Mouse (Mus musculus) C2C12 (cell line): Measurements from ENCODE around the gene Ttc23. TPM values are rescaled to one million over a fixed set of nuclear protein-coding genes. Genes with fewer than 3 reads are reported as not detected.

ENCODE experiments used
- H3K27me3 ChIP-seq: one replicate; pipeline ENCODE4 v1.6.1; 2011; ENCODE audit not compliant: control insufficient read depth, insufficient read depth, insufficient read length
- H3K36me3 ChIP-seq: one replicate; pipeline ENCODE4 v1.6.1; 2011; ENCODE audit not compliant: control insufficient read depth, insufficient read depth
- H3K4me3 ChIP-seq: one replicate; pipeline ENCODE4 v1.5.1; 2011; ENCODE audit warnings: mild to moderate bottlenecking, control low read depth; ENCODE audit not compliant: poor library complexity, insufficient read depth, severe bottlenecking
- H3K79me2 ChIP-seq: one replicate; pipeline ENCODE4 v1.6.1; 2011; ENCODE audit not compliant: control insufficient read depth, insufficient read depth
- H3K79me3 ChIP-seq: one replicate; pipeline ENCODE4 v1.6.1; 2011; ENCODE audit warnings: low read depth, control low read depth
- H3ac ChIP-seq: one replicate; pipeline ENCODE3; 2011; ENCODE audit warnings: low read depth; ENCODE audit not compliant: control insufficient read depth, insufficient read length
- CEBPB ChIP-seq: IDR thresholded peaks from one replicate; pipeline ENCODE4 v1.6.1; 2011; ENCODE audit warnings: low read depth, mild to moderate bottlenecking, control low read depth, moderate library complexity
- CTCF ChIP-seq: IDR thresholded peaks from one replicate; pipeline ENCODE4 v1.5.1; 2011; ENCODE audit not compliant: control insufficient read depth, insufficient read depth, insufficient read length
- FOSL1 ChIP-seq: IDR thresholded peaks from one replicate; pipeline ENCODE4 v1.8.0; 2011; ENCODE audit warnings: mild to moderate bottlenecking, low read length; ENCODE audit not compliant: poor library complexity, insufficient read depth, severe bottlenecking
- MAX ChIP-seq: IDR thresholded peaks from one replicate; pipeline ENCODE4 v1.6.1; 2011; ENCODE audit warnings: mild to moderate bottlenecking, control low read depth
- MYOD1 ChIP-seq: IDR thresholded peaks from one replicate; pipeline ENCODE4 v1.6.1; 2011; ENCODE audit warnings: low read depth; ENCODE audit not compliant: control insufficient read depth, insufficient read length
- MYOG ChIP-seq: IDR thresholded peaks from one replicate; pipeline ENCODE4 v1.6.1; 2011; ENCODE audit not compliant: control insufficient read depth, insufficient read length; ENCODE audit errors: extremely low read depth
- USF1 ChIP-seq: IDR thresholded peaks from one replicate; pipeline ENCODE4 v1.6.1; 2011; ENCODE audit warnings: low read depth, mild to moderate bottlenecking, control low read depth, moderate library complexity
- polyA plus RNA-seq: library from polyadenylated mRNA; unstranded; fragments of >200 nt; fragmentation: generic; extraction: Trizol; gene quantifications from one replicate; pipeline ENCODE4 v1.2.1, GENCODE M21; 2012; ENCODE audit warnings: missing spikeins

Ttc23 gene
- polyA plus RNA-seq, 1 experiment, result 7.2 TPM

GRCm38 (mm10) chr7:67646131-67646530, 1.1 kb upstream of the Ttc23 start:
- H3K27me3 ChIP-seq, result no peaks in the 10 kb centered on the region
- TF ChIP-seq FOSL1, result no peak
- TF ChIP-seq CTCF, result no peak
- no peak for TF ChIP-seq CEBPB
- TF ChIP-seq MYOD1, result no peak
- no peak for TF ChIP-seq MAX
- TF ChIP-seq USF1, result no peak
- TF ChIP-seq MYOG, result no peak
- peak overlapping the region; percentile 92 for H3ac ChIP-seq
- H3K79me3 ChIP-seq, result peaks cover 13% of the 10 kb centered on the region
- peaks cover 33% of the 10 kb centered on the region for H3K79me2 ChIP-seq
- peak overlapping the region; percentile 72 for H3K4me3 ChIP-seq
- no peaks in the 10 kb centered on the region for H3K36me3 ChIP-seq

- peaks cover 33% of the 10 kb centered on the region for H3K79me2 ChIP-seq
- H3K4me3 ChIP-seq, result peak overlapping the region; percentile 11
- no peak for TF ChIP-seq MAX
- TF ChIP-seq CEBPB, result no peak
- no peak for TF ChIP-seq FOSL1
- no peak for TF ChIP-seq MYOD1
- no peak for TF ChIP-seq CTCF
- no peak for TF ChIP-seq USF1
- TF ChIP-seq MYOG, result no peak
- H3K27me3 ChIP-seq, result no peaks in the 10 kb centered on the region
- peak overlapping the region; percentile 48 for H3ac ChIP-seq
- no peaks in the 10 kb centered on the region for H3K36me3 ChIP-seq
- peaks cover 15% of the 10 kb centered on the region for H3K79me3 ChIP-seq
These were observed 1.2 kb downstream of the Ttc23 start for GRCm38 (mm10) chr7:67648376-67648775.

GRCm38 (mm10) chr7:67652211-67652610, 5.0 kb downstream of the Ttc23 start:
- H3K27me3 ChIP-seq, result no peaks in the 10 kb centered on the region
- H3ac ChIP-seq, result no peak overlapping the region
- H3K36me3 ChIP-seq, result no peaks in the 10 kb centered on the region
- peaks cover 15% of the 10 kb centered on the region for H3K79me3 ChIP-seq
- H3K4me3 ChIP-seq, result no peak overlapping the region
- H3K79me2 ChIP-seq, result peaks cover 33% of the 10 kb centered on the region
- TF ChIP-seq MAX (no peak), FOSL1 (no peak), CTCF (no peak), MYOD1 (no peak), MYOG (no peak), CEBPB (no peak)

- Histone ChIP-seq H3K36me3 (no peaks in the 10 kb centered on the region), H3K4me3 (no peak overlapping the region), H3K79me2 (peaks cover 15% of the 10 kb centered on the region), H3K79me3 (peaks cover 8% of the 10 kb centered on the region), H3K27me3 (no peaks in the 10 kb centered on the region), H3ac (no peak overlapping the region)
- no peak for TF ChIP-seq MYOD1
- TF ChIP-seq MAX, result no peak
- no peak for TF ChIP-seq FOSL1
- TF ChIP-seq USF1, result no peak
- TF ChIP-seq CEBPB, result no peak
- TF ChIP-seq MYOG, result no peak
- TF ChIP-seq CTCF, result no peak
These were observed 7.5 kb downstream of the Ttc23 start for GRCm38 (mm10) chr7:67654668-67655067.

- Histone ChIP-seq H3K4me3 (no peak overlapping the region), H3K79me2 (peaks cover 10% of the 10 kb centered on the region), H3K79me3 (peaks cover 3% of the 10 kb centered on the region), H3K36me3 (no peaks in the 10 kb centered on the region), H3K27me3 (no peaks in the 10 kb centered on the region), H3ac (no peak overlapping the region)
- no peak for TF ChIP-seq MYOG
- no peak for TF ChIP-seq CEBPB
- TF ChIP-seq MAX, result no peak
- TF ChIP-seq CTCF, result no peak
These were observed 8.0 kb downstream of the Ttc23 start for GRCm38 (mm10) chr7:67655186-67655585.

GRCm38 (mm10) chr7:67658110-67658509, 10.9 kb downstream of the Ttc23 start:
- H3K36me3 ChIP-seq, result no peaks in the 10 kb centered on the region

More at GRCm38 (mm10) chr7:67658110-67658509, 10.9 kb downstream of the Ttc23 start:
- no peaks in the 10 kb centered on the region for H3K79me3 ChIP-seq
- H3K79me2 ChIP-seq, result no peaks in the 10 kb centered on the region
- no peak overlapping the region for H3K4me3 ChIP-seq
- no peaks in the 10 kb centered on the region for H3K27me3 ChIP-seq
- no peak for TF ChIP-seq CTCF
- no peak for TF ChIP-seq MAX
- no peak for TF ChIP-seq FOSL1
- TF ChIP-seq MYOD1, result no peak
- TF ChIP-seq USF1, result no peak
- TF ChIP-seq CEBPB, result no peak
- TF ChIP-seq MYOG, result no peak
- H3ac ChIP-seq, result no peak overlapping the region
